Mouse (Mus musculus) gonadal fat pad, adult 2 months (tissue): ENCODE data around the gene Chmp2b. TPM values are rescaled to one million over a fixed set of nuclear protein-coding genes. Genes with fewer than 3 reads are reported as not detected.

Experiments
- DNase-seq: peaks from one replicate; pipeline ENCODE4 v3.0.0-alpha.2; 2012; ENCODE audit warnings: low read depth
- polyA plus RNA-seq: library from polyadenylated mRNA; depleted of rRNA; stranded (reverse); fragments of >200 nt; gene quantifications from 2 replicates; pipeline ENCODE4 v1.2.3, GENCODE M21; 2012; rRNA removed

Gene Chmp2b
- polyA plus RNA-seq, result 14.5 and 16.6 TPM in 2 replicates

GRCm38 (mm10) chr16:65561963-65562863 lies at the start of gene Chmp2b:
Gene Chmp2b (minus strand): TSS chr16:65562726.
- no peak for DNase-seq

GRCm38 (mm10) chr16:65611678-65612077 lies 49.2 kb upstream of the Chmp2b start:
- no peak for DNase-seq

DNA sequence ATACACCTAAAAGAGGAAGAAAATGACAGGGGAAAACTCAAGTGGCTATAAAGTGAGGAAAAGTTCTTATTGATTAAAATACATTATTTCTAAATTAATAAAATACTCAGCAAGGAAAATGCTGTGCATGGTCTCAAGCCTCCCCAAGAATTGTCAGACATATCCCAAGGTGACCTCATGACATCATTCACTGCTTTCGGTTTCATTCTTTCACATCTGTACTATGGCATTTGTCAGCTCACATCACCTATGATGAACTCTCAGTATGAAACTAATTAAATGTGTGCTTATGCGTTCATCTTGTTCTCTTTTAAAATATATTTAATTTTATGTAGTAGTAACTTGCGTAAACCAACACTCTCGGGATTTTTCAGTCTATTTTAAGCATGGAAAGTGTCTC lies 38.3 kb upstream of the Chmp2b start:
- no peak for DNase-seq

DNA sequence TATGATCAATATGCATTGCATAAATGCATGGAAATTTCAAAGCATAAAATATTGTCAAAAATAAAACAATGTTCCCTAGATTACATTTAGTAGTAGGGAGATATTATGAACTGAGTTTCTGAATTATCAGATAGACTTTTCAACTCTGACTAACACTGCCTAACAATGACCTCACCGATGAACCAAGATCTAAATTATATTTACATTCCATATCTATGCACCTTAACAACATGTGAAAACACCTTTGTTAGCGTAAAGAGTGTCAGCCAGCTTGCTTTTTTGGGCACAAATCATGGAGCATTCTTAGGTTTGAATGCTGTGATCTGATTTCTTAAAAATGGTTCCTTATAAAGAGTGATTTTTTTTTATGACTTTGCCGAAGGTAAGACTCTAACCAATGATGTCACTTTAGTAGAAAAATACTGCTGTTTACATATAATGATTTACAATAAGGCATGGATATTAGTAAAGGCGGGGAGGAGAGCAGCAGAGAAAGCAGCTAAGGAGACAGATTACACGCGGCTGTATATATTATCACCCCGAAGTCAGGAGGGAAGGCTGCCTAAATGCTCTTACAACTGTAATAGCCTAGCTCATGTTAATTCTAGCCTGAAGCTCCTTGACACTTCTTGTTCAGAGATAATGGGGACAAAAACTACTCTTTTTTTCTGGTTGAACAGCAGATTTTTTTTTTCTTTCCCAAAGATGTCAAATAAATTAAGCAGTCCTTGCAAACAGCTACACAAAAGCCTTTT lies 23.8 kb upstream of the Chmp2b start:
- DNase-seq, result no peak

DNA sequence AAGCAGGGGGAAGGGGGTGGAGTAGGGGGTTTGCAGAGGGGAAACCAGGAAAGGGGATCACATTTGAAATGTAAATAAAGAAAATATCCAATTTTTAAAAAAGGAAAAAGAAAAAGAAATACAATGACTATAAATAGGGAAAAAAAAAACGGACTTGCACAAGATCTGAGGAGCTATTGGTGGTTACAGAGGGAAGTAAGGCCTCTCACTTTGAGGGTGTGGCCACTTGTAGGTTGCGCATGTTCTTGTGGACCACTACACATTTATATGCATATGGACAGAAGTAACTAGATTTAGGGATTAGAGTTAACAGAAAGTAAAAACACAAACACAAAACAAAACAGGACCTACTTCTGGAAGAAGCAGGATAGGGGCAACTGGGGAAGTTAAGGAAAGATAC lies 23.2 kb upstream of the Chmp2b start:
- DNase-seq, result no peak

- no peak for DNase-seq
Observed at GRCm38 (mm10) chr16:65577298-65578029, 14.9 kb upstream of the Chmp2b start.

DNA sequence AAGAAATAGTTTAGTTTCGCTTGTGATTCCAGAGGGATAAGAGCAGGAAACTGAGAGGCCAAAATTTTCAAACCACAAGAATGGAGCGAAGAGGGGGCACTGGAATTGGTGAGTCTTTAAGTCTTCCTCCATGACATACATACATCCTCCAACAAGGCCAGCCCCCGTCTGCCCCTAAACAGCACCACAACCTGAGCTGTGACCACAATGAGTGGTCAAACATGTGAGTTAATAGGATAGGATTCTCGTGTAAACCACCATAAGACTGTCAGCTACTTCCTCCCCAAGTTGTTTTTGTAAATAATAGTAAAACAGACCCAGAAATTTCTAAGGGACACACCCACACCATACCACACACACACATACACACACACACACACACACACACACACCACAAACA lies 6.3 kb upstream of the Chmp2b start:
- no peak for DNase-seq

- no peak for DNase-seq
Observed at GRCm38 (mm10) chr16:65564951-65565350, 2.4 kb upstream of the Chmp2b start.

- DNase-seq, result no peak
Observed at GRCm38 (mm10) chr16:65564306-65564705, 1.8 kb upstream of the Chmp2b start.

- DNase-seq, result no peak
Observed at GRCm38 (mm10) chr16:65562864-65563206, 309 bp upstream of the Chmp2b start.

DNA sequence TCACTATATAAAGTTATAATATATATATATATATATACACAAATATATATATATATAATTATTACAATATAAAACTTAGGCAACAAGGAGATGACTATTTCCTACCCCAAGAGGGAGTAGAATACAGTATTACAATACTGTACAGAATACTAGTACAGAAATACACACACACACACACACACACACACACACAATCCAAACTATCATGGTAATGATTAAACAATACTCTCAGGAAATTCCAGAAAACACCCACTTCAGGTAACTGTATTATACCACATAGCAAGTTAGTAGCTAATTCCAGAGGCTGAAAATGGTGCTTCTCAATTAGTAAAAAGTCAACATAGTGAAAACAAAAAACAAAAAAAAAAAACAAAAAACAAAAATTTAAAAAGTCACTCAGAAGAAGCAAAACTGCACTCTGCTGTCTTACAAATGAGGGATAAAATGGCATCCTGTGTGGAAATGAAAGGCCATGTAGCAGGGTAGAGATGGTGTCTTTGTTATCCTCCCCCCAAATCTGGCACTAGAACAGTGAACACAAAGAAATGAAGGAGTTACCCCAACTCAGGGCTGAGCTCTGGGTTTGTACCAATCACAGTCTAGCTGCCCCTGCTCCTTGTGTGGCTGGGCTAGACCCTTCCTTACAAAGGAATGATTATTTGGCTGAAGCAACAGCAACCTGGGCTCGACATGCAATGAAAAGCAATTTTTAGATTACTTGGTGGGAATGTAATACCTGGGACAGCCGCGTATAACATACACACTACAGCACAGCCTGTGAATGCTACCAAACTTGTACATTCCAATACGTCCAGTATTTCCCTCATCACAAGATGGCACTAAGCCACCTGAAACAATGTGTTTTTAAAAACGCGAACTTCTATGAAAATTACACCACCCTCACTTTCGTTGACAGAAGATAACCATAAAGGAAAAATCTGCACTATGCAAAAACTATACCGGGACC lies 1.2 kb downstream of the Chmp2b start:
- no peak for DNase-seq

- no peak for DNase-seq
Observed at GRCm38 (mm10) chr16:65559591-65559990, 2.9 kb downstream of the Chmp2b start.

GRCm38 (mm10) chr16:65557369-65557768 lies 5.2 kb downstream of the Chmp2b start:
- no peak for DNase-seq

GRCm38 (mm10) chr16:65554267-65554666 lies 8.3 kb downstream of the Chmp2b start:
- DNase-seq, result no peak

GRCm38 (mm10) chr16:65550814-65551213 lies 11.7 kb downstream of the Chmp2b start:
- no peak for DNase-seq

DNA sequence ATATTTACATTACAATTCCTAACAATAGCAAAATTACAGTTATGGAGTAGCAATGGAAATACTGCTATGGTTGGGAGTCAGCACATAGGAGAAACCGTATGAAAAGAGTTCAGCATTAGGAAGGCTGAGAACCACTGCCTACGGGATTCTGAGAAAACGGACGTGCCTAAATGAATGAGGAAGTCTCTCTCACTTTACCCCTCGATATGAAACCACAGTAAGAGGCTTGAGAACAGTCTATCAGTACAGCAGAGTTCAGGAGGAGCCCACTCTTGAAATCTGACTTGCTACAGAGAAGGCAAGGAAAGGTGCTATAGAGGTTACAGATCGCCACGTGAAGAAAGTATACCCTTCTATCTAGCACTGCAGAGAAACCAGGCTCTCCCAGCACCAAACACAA lies 13.6 kb downstream of the Chmp2b start:
- DNase-seq, result no peak

GRCm38 (mm10) chr16:65543676-65544293 lies 18.7 kb downstream of the Chmp2b start:
- DNase-seq, result no peak

DNA sequence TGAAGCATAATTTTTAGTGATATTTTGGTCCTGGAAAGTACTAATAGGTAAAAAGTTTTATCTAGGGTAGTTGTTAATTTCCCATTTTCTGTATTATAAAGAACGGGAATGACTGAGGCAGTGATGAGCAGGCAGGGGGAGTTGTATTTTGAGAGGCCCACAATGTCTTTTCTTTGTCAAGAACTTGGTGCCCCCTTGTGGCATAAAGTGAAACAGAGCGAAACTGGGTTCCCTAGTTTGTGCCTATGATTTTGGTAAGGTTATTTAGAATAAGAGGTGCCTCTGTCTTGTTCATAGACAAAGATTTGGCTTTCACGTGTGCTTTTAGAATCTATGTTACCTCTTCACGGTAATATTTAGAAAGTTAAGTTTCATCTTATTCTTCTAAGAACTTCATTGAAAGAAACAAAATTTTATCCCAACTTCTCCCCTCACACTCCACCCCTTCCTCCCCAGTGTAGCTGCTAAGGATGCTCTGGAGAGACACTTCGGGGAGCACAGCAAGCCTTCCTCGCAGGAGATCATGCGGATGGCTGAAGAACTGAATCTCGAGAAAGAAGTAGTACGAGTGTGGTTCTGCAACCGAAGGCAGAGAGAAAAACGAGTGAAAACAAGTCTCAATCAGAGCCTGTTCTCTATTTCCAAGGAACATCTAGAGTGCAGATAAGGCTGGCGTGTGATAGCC lies 29.1 kb downstream of the Chmp2b start:
- no peak for DNase-seq

GRCm38 (mm10) chr16:65531663-65532062 lies 30.9 kb downstream of the Chmp2b start:
- no peak for DNase-seq

GRCm38 (mm10) chr16:65529589-65529988 lies 32.9 kb downstream of the Chmp2b start:
- no peak for DNase-seq
